Mouse (Mus musculus): ENCODE data around the gene Fezf2. TPM values are rescaled to one million over a fixed set of nuclear protein-coding genes. Genes with fewer than 3 reads are reported as not detected.

Fezf2 gene
- polyA plus RNA-seq, 1 experiment from 2014 or later: not detected

DNA sequence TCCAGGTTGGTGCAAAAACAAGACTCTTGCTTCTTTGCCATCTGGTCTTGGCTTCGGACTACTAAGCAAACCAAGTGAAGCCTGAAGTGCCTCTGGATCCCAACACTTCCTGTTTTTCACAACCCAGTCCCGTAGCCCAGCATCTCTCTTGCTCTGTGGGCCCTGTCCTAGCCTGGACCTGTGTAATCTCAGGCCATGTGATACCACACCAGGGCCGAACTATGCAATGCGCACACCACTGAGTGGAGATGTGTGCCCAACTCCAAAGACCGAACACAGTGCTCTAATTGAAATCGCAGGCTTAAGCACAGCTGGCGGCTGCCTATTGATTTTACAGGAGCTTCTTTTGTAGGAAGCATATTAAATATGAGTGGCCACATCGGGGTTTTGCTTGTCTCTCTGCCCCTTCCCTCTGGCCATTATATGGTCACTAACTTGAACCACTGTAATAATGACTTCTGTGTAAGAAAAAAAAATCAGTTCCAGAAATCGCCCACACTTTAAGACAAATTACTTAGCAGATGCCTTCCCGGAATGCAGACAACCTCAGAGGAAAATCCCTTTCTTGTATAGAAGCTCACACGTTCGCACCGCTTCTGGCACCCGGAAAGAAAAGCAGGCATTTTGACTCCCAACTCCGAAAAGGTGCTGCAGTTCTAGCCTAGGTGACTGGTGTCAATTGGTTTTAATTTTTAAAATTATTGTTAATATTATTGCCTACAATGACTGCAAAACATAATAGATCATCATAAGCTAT lies 1.5 kb upstream of the Fezf2 start:
- Histone ChIP-seq H3K27me3 (peaks cover 99% of the 10 kb centered on the region), H3K4me2 (no peak overlapping the region), H3K9ac (no peak overlapping the region), H3K4me1 (peaks cover 21% of the 10 kb centered on the region), H3K27ac (no peak overlapping the region), H3K4me3 (replicated peaks) (no peak overlapping the region), H3K9me3 (replicated peaks) (no peaks in the 10 kb centered on the region), H3K36me3 (no peaks in the 10 kb centered on the region)
- ATAC-seq (replicated peaks; ENCODE audit: low FRiP score): no peak
- WGBS: 6% methylated on average over 15 of the region's 15 CpGs

DNA sequence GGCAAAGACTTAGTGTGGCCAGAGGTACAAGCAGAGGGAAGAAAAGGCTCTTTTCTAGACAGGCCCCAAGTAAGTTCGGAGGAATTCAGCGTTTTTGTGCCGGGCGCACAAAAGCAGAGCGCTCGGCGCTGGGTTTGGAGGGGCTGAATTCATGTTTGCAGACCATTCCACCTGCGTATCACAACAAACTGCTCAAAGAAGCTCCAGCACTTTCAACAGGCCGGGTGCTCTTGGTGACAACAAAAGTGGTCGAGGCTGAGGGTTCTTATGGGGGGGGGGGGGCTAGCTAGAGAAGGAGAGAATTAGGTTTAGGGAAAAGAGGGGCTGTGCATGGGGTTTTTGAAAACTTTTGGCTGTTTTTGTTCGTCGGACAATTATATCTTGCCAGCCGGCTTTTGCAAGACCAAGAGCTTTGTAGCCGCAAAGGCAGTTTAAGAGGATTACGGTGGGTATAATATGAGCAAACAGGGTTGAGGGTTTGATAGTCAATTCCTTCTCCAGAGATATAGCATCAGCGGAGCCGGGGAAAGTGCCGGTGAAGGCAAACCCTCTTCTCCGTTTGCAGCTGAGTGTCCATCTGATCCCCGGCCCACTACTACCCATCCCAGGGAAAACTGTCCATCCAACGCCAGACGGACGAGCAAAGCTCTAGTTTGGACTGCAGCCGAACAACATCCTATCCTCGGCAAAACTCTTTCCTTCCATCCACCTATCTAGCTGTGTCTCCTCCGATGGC lies 956 bp downstream of the Fezf2 start:
- ATAC-seq (replicated peaks; ENCODE audit: low FRiP score): no peak
- Histone ChIP-seq H3K4me2 (peak overlapping the region; percentile 42), H3K27me3 (peaks cover 100% of the 10 kb centered on the region), H3K36me3 (no peaks in the 10 kb centered on the region), H3K4me3 (replicated peaks) (peak overlapping the region; percentile 26), H3K9ac (no peak overlapping the region), H3K4me1 (peaks cover 28% of the 10 kb centered on the region), H3K27ac (no peak overlapping the region), H3K9me3 (replicated peaks) (no peaks in the 10 kb centered on the region)
- 1% methylated on average over 26 of the region's 26 CpGs for WGBS

DNA sequence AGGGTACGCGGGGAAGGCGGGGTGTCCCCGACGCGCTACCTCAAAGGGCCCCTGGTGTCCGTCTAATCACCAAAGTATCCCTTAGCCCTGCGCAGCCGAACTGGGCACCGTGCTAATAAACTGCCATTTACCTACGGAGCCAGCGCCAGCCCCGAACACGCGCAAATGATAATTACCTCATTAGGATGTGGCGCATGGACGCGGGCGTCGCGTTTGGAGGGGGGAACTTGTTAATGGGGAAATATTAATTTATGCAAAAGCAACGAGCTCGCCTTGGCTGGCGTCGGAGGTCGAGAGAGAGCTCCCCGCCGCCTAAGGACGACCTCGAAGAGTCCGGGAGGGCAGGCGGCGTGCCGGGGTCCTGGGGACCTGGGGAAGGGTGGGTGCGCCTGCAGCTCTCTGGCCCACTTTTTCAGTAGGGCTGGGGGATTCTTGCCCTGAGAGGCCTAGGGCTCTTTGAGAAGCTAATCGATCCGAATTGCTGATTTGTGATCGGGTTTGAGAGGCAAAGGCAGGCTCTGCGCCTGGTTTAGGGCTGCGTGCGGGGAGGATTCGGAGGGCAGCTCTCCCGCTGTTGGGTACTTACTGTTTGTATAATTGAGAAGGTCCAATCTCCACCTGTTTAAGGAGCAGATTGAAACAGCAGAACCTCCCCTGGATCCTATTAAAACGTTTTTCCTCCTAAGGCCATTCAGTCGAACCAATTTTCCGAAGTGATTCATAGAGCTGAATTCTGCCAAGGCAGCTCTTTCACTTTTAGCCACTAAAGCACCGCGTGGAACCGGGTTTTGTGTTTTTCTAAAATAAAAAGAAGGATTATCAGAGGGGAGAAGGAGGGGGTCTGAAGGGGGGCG lies 1.8 kb downstream of the Fezf2 start:
- no peak for ATAC-seq (replicated peaks; ENCODE audit: low FRiP score)
- Histone ChIP-seq H3K4me3 (replicated peaks) (peak overlapping the region; percentile 26), H3K27ac (no peak overlapping the region), H3K27me3 (peaks cover 100% of the 10 kb centered on the region), H3K4me2 (peak overlapping the region; percentile 42), H3K9me3 (replicated peaks) (no peaks in the 10 kb centered on the region), H3K36me3 (no peaks in the 10 kb centered on the region), H3K4me1 (peaks cover 31% of the 10 kb centered on the region), H3K9ac (no peak overlapping the region)
- under 1% methylated on average over 50 of the region's 50 CpGs for WGBS

DNA sequence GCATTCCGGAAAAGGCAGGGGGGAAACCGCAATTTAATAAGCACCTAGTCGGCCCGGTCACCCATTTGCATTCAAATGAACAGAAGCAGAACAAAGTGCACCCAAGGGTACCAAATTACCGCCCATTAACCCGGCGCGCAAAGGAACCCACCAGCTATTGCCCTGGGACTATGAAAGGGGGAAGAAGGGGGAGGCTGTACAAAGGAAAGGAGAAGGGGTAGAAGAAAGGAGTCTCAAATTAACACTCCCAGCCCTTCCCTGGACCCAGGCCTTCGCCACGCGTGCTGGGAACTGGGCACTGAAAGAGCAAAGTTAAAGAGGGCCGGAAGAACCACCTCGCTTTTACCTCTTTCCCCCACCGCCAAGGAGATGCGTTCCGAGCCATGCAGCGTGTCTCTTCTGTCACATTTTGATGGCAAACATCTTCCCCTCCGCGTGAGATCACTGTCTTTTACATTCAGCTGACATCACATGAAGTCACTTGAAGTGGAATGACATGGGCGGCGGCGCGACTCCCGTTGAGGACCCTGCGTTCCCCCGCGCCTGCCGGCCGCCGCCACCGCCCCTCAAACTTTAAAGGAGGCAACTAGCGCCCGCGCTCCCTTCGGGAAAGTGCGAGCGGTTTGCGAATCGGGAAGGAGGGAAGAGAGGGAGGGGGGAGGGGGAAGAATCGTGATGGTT lies 2.6 kb downstream of the Fezf2 start:
- peak overlapping the region; percentile 26 for H3K4me3 ChIP-seq (replicated peaks)
- no peaks in the 10 kb centered on the region for H3K36me3 ChIP-seq
- H3K4me1 ChIP-seq: peaks cover 34% of the 10 kb centered on the region
- no peak overlapping the region for H3K27ac ChIP-seq
- no peak overlapping the region for H3K9ac ChIP-seq
- WGBS: under 1% methylated on average over 40 of the region's 40 CpGs
- H3K27me3 ChIP-seq: peaks cover 100% of the 10 kb centered on the region
- ATAC-seq (replicated peaks; ENCODE audit: low FRiP score): 0 out of 2 replicates have a peak, but pooled peaks have one; percentile 36
- peak overlapping the region; percentile 47 for H3K4me2 ChIP-seq
- no peaks in the 10 kb centered on the region for H3K9me3 ChIP-seq (replicated peaks)

DNA sequence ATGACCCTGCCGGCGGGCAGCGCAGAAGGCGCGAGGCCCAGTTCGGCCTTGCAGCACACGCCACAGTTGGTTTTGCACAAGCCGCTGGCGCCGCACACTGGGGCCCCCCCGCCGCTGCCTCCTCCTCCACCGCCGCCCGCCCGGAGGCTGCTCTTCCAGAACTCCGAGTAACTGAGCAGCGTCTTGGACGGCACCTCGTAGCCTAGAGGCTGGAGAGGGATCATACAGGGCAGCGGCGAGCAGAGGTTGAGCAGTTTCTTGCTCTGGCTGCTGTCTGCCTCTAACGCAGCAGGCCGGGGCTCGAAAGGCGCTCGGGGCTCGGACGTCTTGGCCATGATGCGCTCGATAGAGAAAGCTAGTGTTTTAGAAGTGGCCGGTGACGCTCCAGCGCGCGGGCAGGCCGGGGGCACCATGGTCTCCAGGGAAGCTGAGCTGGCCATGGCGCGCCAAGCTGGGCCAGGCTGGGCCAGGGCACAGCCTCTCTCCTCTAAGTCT lies 3.2 kb downstream of the Fezf2 start:
- H3K27ac ChIP-seq: no peak overlapping the region
- H3K4me2 ChIP-seq: peak overlapping the region; percentile 47
- peak overlapping the region; percentile 20 for H3K4me3 ChIP-seq (replicated peaks)
- peaks cover 100% of the 10 kb centered on the region for H3K27me3 ChIP-seq
- H3K4me1 ChIP-seq: peaks cover 34% of the 10 kb centered on the region
- no peak overlapping the region for H3K9ac ChIP-seq
- under 1% methylated on average over 39 of the region's 39 CpGs for WGBS
- ATAC-seq (replicated peaks; ENCODE audit: low FRiP score): no peak; the same call in 1 of the 2 replicates
- no peaks in the 10 kb centered on the region for H3K9me3 ChIP-seq (replicated peaks)
- no peaks in the 10 kb centered on the region for H3K36me3 ChIP-seq

DNA sequence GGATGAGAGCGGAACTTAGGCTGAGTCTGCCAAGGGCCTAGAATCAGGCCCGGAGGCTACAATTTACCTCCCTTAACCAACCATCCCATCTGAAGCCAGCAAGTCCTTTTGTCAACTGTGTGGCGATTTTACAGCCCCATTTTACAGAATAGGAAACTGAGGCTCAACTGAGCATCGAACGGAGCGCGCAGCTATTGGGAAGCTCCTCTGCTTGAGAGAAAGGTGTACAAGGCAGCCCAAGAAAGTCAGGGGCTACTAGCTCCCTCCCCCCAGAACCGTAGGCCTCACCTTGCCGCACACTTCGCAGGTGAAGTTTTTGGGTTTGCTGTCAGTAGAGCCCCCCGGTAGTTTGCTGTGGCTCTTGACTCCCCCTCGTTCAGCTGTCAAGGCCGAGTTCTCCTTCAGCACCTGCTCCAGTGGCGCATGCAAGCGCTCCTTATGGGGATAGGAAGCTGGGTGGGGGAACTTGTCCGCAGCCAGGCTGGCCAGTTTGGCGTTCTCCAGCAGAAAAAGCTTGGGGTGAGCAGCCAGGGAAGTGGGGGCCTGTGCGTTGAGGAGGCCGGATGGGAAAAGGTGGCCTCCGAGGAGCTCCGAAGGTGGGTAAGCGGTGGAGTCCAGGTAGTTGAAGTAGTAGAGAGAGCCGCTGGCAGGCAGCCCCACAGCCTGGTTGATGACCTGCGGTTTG lies 3.8 kb downstream of the Fezf2 start:
- H3K9me3 ChIP-seq (replicated peaks): no peaks in the 10 kb centered on the region
- H3K4me1 ChIP-seq: peaks cover 34% of the 10 kb centered on the region
- WGBS: 3% methylated on average over 24 of the region's 24 CpGs
- peak overlapping the region; percentile 20 for H3K4me3 ChIP-seq (replicated peaks)
- H3K27ac ChIP-seq: no peak overlapping the region
- H3K4me2 ChIP-seq: peak overlapping the region; percentile 47
- ATAC-seq (replicated peaks; ENCODE audit: low FRiP score): no peak; the same call in 1 of the 2 replicates
- H3K36me3 ChIP-seq: no peaks in the 10 kb centered on the region
- H3K9ac ChIP-seq: no peak overlapping the region
- peaks cover 100% of the 10 kb centered on the region for H3K27me3 ChIP-seq

DNA sequence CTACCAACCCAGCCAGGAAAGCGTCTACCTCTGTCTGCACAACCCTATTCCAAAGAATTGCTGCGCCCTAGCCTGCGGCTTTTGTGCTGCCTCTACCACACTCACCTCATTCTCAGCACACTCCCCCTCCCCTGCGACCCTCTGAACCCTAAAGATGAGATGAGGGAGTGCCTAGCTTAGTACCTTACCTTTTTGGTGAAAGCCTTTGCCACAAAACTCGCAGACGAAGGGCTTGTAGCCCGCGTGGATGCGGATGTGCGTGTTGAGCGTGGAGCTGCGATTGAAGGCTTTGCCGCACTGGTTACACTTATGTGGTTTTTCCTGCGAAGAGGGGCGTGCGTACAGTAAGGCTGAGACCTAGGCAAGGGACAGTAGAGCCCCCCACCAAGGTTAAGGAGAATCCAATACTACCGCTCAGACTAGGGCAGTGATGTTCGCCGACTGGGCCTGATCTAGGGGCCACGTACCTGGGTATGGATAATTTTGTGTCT lies 4.5 kb downstream of the Fezf2 start:
- 2% methylated on average over 20 of the region's 20 CpGs for WGBS
- Histone ChIP-seq H3K4me3 (replicated peaks) (no peak overlapping the region), H3K4me1 (peaks cover 34% of the 10 kb centered on the region), H3K9me3 (replicated peaks) (no peaks in the 10 kb centered on the region), H3K27ac (no peak overlapping the region), H3K27me3 (peaks cover 99% of the 10 kb centered on the region), H3K36me3 (no peaks in the 10 kb centered on the region), H3K9ac (no peak overlapping the region), H3K4me2 (no peak overlapping the region)
- ATAC-seq (replicated peaks; ENCODE audit: low FRiP score): no peak

DNA sequence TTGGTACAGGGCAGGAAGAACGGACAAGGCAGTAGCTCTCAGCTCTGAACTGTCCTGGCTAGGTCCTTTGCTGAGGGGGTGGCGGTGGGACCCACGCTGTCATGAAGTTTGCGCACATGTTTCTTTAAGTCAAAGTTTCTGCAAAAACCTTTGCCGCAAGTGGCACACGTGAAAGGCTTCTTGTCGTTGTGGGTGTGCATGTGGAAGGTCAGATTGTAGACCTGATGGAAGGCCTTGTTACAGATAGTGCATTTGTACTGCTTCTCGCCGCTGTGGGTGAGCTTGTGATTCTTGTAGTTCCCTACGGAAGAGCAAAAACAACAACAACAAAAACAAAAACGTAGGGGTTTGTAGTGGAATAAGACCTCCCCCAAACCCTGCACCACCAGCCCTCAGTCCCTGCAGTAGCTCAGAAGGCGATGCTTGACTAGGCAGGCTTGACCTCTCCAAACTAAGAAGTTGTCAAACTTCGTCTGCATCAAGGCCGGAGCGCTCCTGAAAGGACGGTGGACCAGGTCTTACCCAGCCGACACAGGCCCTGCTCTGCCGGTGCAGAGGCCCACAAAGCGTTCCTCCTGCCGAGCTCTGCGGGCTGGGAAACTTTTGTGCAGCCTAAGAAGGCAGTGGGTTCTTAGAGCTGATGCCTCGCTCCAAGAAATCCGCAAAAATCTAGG lies 5.4 kb downstream of the Fezf2 start:
- H3K27ac ChIP-seq: no peak overlapping the region
- H3K4me3 ChIP-seq (replicated peaks): no peak overlapping the region
- peaks cover 99% of the 10 kb centered on the region for H3K27me3 ChIP-seq
- H3K4me2 ChIP-seq: no peak overlapping the region
- no peak for ATAC-seq (replicated peaks; ENCODE audit: low FRiP score)
- no peaks in the 10 kb centered on the region for H3K9me3 ChIP-seq (replicated peaks)
- H3K9ac ChIP-seq: no peak overlapping the region
- no peaks in the 10 kb centered on the region for H3K36me3 ChIP-seq
- WGBS: 2% methylated on average over 23 of the region's 23 CpGs
- peaks cover 34% of the 10 kb centered on the region for H3K4me1 ChIP-seq

DNA sequence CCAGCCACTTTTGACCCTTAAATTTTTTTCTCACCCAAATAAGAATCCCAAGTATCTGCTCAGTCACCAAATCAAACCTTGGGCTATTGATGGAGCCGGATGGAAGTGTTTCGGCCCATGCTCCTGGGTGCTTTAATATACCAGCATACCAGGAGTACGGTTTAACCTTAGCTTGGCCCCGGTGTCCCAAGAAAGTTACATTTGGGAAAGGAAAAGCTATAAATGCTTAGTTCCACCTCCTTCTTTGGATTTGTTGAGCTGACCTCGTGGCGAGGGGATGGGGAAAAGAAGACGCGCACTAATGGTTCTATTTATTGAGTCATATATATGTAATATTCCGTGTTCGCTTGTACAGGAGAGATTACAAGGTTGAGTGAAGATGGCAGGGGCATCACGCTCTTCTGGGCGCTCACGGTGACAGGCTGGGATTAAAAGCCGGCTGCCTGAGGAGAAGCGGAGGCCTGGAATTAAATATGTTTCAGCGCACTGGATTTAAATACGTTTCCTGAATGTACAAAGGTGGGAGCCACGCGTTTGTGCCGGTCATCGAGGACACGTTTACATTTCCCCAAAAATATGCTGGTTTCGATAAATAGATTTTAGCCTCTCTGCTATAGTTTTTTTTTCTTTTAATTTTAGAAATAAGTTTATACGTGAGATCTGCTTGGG lies 6.1 kb downstream of the Fezf2 start:
- no peak overlapping the region for H3K27ac ChIP-seq
- H3K4me3 ChIP-seq (replicated peaks): no peak overlapping the region
- H3K9ac ChIP-seq: no peak overlapping the region
- H3K4me2 ChIP-seq: no peak overlapping the region
- peaks cover 99% of the 10 kb centered on the region for H3K27me3 ChIP-seq
- H3K36me3 ChIP-seq: no peaks in the 10 kb centered on the region
- WGBS: 3% methylated on average over 24 of the region's 24 CpGs
- H3K4me1 ChIP-seq: peaks cover 34% of the 10 kb centered on the region
- no peaks in the 10 kb centered on the region for H3K9me3 ChIP-seq (replicated peaks)
- no peak for ATAC-seq (replicated peaks; ENCODE audit: low FRiP score)

DNA sequence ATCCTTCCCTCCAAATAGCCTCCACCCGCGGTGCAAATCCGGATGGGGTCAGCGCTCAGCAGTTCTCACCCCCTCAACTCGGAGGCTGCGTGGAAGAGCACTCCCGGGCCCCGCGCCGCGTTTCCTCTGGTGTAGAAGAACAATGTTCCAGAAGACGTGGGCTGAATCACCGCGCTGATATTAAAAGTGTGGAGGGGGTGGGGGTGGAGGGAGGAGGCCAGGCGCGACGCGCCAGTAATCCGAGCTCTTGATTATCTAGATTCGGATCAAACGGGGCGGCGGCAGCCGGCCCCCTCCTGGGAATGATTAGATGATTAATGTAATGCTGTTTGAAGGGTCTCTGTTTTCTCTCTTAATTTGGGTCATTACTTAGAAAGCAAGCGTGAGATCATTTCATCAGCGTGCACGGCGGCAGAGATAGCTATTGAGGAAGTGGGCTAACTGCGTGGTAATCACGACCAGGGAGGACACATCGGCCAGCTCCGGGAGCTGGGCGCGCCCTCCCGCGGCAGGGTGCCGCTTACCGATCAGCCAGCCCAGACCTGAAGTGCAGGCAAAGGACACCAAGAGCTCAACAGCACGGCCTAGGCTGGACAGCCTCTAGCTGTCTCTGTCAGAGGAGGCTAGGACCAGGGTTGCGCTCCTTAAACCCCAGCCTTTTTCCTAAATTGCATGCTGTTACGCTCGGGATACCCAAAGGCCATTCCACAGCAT lies 6.8 kb downstream of the Fezf2 start:
- H3K27ac ChIP-seq: no peak overlapping the region
- H3K9ac ChIP-seq: no peak overlapping the region
- H3K4me3 ChIP-seq (replicated peaks): peak overlapping the region; percentile 19
- no peaks in the 10 kb centered on the region for H3K36me3 ChIP-seq
- H3K4me2 ChIP-seq: peak overlapping the region; percentile 42
- H3K27me3 ChIP-seq: peaks cover 99% of the 10 kb centered on the region
- WGBS: under 1% methylated on average over 42 of the region's 42 CpGs
- H3K4me1 ChIP-seq: peaks cover 31% of the 10 kb centered on the region
- no peaks in the 10 kb centered on the region for H3K9me3 ChIP-seq (replicated peaks)
- ATAC-seq (replicated peaks; ENCODE audit: low FRiP score): no peak

Data from kidney, embryonic 15.5 days (tissue).